Mouse (Mus musculus): ENCODE measurements around the gene Gm3415.

GRCm38 (mm10) chr5:146585307-146585651, 29.3 kb downstream of the Gm3415 start:
- TF ChIP-seq CTCF (IDR thresholded peaks at IDR 0.05; ENCODE audit: borderline replicate concordance, insufficient read depth, low read length): no peak
- TF ChIP-seq POLR2A (IDR thresholded peaks at IDR 0.05; ENCODE audit: low read depth, low read length): no peak
